Mouse (Mus musculus) left cerebral cortex, adult 11 months (tissue): ENCODE results near the gene Rae1.

Experiments
- DNase-seq: peaks from one replicate; pipeline ENCODE4 v3.0.0; 2022; ENCODE audit warnings: low spot score

Rae1 gene

DNA sequence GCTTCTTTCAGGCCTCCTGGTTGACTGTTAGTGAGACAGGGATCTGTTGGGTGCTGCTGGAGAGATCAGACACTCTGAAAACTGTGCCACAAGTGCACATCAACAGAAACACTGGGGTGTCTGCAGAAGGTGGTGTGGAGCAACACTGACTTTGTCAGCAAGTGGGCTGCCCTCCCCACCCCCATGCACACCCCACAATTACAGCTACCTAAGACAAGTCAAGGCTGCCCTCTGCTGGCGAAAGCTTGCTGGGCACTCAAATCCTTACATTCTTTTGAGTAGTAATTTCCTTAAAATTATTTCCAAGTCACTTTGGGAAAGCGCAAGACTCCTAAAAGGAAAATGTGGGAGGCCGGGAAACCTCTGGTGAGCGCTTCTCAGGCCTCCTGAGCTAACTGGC lies 3.7 kb upstream of the Rae1 start:
- peak; percentile 68 for DNase-seq

DNA sequence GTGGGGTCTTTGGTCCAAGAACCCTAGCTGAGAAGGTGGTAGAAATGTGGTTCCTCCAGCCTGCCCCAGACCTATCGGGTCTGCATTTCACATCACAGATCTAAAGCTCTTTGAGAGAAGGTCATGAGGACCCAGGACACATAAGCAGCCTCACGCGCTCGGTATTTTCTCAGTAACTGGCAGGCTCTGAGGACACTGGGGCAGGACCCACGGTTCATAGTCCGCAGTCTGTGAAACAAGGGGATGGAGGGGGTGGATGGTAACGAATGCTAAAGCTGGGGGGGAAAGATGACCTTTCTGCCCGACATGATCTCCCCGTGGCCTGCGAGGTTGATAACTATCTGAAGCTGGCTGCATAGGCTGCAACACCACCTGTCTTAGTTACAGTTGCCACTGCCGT lies 2.2 kb upstream of the Rae1 start:
- DNase-seq: no peak

DNA sequence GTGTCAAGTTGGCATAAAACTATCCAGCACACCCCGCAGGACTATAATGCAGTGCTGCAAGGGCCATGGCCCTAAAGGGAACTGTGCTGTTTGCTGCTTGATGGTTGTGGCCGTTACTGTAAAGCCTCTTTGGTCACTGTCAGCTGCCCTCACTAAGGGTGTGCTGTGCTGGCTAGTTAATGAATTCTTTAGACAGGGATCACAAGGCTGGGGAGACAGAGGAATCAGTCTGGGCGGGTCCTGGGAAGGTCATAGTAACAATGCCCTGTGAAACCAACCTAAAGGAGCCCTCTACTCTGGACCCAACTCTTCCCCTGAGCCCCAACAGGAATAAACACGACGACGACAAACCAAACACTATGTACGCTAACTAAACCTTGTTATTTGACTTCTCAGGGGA lies 1.4 kb upstream of the Rae1 start:
- no peak for DNase-seq

DNA sequence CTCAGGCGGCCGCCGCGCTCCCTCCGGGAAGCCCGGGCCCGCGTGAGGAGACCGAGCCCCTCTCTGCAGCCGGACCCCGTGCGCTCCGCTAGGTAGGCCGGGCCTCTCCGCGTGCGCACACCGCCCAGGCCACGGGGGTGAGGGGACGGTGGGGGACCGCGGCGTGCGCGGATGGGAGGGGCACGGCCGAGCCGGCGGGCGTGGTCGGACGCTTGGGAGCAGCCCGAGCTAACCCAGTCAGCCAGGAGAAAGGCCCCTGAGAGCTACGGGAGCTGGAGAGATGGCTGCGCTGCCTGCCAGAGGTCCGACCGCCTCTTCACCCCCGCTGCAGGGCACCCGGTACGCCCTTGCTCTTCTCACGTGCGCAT lies 352 bp downstream of the Rae1 start:
- no peak for DNase-seq

DNA sequence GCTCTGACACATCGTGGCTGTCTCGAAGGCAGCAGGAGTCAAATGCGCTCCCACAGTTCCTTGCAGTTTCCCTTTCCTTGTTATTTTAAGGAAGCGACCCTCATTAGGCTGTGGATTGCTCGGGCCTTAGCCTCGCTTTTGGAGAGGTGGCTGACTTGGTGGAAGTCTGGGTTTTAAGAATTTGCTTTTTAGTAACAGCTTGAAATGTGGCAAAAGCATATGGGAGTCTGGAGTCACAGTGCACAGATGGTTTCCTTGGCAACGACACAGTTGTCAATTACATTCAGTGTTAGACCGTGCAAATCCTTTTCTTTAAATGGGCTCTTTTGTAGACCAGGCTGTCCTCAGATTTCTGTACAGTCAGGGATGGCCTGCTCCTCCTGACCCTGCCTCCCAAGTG lies 1.0 kb downstream of the Rae1 start:
- DNase-seq: no peak

DNA sequence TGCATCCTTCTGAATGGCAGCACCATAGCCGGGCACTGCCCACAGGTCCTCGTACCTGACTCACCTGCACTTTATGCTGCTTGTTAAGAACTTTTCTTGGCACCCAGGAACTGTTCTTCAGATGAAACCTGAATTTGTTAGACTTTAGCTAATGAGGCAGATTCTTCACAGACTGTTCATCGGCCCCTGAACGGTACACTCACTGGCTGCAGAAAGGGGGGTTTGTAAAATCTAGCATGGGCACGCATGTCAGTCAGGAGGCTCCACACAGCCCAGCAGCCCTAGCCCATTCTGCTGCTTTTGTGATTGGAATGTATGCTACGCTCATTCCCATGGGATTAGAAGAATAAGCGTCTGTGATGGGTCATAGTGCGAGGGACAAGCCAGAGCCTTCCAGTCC lies 3.8 kb downstream of the Rae1 start:
- DNase-seq: no peak

DNA sequence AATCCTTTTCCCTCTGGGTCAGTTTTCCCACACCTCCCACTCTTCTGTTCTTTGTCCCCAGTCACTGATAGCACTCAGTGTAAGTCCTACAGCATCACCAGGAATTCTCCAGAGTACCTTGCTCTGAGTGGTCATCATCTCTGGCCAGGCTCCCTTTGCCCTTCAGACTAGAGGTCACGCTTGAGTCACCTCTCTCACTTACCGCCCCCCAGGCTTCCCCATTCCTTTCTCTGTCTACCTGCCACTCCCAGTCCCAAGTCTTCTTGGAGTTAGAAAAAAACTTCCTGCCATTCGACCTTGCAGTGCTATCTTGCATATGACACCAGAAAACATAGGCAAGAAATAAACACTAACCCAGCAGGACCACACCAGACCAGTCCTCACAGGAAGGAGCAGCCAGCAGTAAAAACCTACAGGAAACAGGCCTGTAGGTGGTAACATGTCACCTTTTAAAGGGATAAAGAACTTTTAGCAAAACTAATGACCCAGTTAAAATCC lies 10.4 kb downstream of the Rae1 start:
- DNase-seq: no peak

DNA sequence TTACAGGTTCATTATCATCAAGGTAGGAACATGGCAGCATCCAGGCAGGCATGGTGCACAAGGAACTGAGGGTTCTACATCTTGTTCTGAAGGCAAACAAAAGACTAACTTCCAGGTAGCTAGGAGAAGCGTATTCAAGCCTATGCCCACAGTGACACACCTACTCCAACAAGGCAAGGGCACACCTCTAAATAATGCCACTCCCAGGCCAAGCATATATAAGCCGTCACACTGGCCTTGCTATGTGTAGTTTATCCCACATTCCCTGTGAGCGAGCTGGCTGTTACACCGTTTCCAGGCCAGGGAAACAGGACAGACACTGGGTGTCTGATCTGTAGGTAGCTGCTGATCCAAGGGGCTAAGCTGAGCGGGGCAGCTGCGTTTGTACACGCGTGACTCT lies 11.5 kb downstream of the Rae1 start:
- DNase-seq: no peak

DNA sequence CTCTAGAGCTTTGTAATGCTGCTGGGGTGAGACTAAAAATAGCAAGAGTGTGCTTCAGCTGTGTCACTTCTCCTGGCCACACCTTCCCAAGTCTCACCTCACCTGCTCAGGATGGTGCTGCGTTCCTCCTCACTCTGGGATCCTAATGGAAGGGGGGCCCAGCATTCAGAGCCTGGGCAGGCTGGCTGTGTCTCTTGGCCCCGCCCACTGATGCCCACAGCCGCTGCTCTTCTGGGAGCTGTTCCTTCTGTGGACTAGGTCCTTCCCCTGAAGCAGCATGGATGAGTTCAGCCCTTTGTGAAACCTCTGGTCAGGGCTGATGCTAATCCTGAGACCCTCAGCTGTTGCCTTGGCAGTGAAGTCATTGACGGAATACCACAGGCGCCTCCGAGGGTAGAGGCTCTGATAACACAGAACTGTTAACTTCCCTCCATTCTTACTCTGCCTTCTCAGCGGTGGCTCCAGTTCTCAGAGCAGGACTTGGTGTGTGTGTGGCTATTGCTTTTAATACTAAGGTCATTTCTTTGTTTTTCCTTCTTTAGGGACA lies 14.9 kb downstream of the Rae1 start:
- DNase-seq: no peak

DNA sequence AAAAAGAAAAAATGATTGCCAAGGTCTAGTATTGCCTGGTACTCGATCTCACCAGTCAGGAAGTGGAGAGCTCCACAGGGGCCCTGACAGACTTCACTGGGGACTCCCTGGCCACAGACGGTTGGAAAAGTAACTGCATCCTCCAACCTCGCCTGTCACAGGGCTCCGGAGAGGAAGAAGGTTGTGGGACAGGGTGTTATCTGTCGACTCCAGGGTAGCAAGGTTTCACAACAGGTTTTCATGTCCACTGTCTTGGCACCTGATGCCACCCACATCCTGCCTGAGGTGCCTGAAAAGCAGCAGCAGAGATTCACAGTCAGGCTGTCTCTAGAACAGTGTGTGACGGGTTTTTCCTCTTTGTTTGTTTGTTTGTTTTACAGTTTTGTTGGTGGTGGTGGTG lies 18.0 kb downstream of the Rae1 start:
- DNase-seq: no peak

DNA sequence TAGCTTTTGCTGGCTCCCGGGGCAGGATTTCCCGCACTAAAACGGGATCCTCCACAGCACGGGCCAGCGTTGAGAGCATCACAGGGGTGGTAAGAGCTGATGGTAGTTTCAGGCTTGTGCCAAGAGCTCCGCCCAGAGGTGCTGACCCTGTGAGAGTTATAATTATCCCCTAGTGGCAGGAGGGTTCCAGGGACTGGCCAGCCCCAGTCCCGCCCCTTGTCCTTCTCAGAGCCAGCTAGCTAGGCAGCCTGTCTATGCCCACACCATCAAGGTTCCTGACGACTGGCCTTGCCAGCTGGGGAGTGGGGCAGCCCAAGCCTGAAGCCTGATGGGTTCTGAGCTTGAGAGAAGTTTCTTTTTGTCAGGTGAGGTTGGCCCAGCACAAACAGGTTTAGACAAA lies 18.7 kb downstream of the Rae1 start:
- DNase-seq: no peak

DNA sequence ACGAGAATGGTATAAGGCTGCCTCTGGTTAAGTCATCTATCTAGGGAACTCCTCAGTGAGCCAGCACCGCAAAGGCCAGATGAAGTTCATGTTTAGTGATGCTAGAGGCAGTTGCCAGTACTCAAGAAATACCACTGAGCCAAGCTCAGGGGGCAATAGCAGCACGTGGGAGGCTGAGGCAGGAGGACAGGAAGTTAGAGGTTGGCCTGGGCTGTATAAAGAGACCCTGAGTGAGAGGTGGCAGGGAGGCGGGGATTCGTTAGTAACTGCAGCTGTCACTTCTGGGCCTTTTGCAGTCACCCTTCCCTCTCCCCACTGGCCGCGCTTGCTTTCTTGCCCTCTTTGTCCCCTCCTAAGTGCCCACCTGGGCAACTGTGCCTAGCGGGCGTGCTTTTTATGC lies 19.4 kb downstream of the Rae1 start:
- DNase-seq: no peak

DNA sequence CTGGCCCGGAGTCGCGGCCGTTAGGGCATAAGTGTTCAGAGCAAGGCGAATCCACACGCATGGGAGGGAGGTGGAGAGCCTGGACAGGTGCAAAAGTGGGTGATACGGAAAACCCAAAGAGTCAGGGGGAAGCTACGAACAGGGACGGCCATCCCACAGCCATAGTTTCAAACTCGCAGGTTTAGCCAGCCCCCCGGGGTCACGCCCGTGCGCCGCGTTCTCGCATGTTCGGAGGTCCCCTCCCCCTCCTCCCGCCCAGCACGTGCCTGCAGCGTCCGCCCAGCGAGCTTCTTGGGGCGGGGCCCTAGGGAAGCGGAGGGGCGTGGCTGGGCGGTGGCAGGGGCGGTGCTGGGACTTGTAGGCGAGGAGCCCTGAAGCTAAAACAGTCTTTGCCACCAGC lies 19.9 kb downstream of the Rae1 start:
- peak; percentile 68 for DNase-seq

DNA sequence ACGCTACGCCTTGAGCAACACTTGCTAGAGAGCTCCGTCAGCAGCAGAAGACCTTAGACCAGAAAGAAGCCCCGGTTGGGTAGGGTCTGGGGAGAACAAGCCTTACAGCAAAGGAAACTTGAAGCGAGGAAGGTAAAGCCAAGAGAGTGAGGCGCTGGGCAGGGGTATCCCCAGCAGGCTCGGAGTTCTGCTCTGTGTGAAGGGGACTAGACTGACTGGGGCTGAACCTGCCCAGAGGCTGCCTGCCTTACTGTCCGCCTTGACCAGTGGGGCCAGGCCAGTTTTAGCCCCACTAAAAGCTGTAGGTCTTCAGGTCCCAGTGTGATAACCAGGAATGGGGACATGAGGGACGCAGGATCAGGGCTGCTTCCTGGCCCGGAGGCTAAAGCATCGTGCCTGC lies 20.5 kb downstream of the Rae1 start, which contains the start of gene Rbm38:
Gene Rbm38, plus strand, starts transcription at position 69 of the 400 bp plus-strand sequence.
- DNase-seq: no peak

DNA sequence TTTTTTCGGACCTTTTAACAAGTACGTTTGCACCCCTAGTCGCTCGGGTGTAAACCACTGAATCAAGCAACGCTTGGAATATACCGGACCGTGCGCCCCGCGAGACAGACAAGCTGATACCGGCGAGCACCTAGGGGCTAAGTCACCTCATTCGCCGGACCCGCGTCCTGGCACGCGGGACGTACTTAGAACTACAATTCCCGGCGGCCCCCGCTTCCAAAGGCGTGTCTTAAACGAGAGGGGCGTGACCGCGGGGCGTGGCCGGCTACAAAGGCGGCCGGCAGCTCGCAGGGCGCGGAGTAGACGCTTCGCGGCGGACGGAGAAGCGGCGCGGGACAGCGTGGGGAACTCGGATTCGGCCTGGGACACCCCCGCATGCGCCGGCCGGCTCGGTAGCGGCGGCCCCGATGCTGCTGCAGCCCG lies 21.7 kb downstream of the Rae1 start:
- peak; percentile 85 for DNase-seq

DNA sequence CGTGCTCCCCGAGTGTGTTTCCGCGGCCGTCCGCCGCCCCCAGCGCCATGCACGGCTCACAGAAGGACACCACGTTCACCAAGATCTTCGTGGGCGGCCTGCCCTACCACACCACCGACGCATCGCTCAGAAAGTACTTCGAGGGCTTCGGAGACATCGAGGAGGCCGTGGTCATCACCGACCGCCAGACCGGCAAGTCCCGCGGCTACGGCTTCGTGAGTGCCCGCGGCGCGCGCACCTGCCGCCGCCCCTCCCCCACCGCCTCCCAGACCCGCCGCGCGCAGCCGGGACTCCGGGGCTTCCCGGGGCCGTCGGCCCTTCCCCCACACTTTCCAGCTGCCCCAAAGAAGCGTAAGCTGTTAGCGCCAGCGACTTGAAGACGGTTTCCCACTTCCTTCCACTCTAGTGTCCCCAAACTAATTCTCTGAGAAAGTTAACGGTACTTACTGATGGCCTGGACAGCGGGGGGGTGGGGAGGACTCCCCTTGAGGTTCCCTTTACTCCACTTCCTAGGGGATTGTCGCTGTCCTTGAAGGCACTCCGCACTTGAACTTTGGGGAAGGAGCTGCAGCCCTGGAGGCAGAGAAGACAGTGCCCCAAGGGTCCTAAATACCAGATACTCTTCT lies 22.3 kb downstream of the Rae1 start:
- DNase-seq: no peak

DNA sequence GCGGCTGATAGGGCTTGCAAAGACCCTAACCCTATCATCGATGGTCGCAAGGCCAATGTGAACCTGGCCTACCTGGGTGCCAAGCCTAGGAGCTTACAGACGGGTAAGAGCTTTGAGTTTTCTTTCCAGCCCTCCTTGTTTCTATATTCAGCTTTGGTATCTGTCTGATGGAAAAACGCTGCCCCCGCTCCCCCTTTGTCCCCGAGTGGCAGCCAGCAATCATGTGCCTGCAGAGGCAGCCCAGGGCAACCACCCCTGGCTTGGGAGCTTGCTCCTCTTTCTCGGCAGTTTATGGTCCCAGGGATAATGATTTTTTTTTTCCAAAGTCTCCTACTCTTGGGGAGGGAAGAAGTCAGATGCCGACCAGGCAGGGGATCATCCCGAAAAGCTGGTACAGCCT lies 22.9 kb downstream of the Rae1 start:
- DNase-seq: no peak

DNA sequence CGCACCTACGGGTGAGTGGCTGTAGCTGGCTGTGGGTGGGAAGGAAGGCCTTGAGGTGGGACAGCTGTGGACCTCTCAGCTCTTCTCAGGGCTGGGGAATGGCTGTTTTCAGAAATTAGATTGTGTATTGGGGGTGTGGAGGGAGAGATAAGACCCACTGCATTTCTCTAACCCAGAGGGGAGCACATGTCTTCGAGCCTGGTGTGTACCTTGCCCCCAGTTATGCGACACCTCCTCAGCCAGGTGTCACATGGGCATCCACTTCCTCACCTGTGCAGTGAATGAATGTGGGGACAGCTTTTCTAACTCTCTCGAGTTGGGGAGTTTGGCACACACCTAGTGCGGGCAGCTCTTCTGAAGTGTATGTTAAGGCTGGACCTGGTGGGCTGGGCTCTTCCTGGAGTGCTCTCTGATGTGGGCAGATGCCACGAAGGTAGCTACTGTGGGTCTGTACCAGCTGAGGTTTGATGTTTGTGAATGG lies 23.5 kb downstream of the Rae1 start:
- no peak for DNase-seq

DNA sequence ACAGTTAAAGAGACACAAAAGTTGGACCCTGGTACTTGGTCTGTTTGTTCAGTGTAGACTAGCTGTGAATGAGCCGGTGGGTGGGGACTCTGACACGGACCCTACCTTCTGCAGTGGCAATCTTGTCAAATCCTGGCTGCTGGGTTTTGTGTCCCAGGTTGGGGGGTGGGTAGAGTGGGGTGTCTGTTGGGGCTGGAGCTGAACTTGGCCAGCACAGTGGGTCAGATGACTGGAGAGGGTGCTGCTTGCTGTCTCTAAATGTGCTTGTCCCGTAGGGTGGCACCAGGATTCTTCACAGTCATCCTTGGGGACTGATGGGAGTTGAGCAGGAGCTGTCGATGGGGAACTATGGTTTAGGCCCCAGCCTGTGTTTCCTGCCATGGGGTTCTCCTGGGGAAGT lies 24.0 kb downstream of the Rae1 start:
- DNase-seq: no peak

DNA sequence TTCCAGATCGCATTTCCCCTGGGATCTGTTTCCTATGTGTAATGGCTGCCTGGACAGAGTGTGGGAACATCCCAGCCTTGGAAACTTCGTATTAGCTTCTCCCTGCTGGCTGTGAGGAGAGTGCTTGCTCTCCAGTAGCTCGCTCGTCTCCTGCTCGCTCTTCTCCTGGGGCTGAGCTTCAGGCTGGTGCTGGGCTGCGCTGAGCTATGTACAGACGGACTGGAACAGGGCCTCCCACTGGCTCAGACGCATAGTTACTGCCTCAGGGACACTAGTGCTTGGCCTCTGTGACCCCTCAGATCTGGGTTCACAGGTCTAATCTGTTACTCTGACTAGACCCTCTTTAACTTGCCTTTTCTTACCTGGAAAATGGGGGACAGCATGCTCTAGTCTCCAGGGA lies 24.5 kb downstream of the Rae1 start:
- no peak for DNase-seq

DNA sequence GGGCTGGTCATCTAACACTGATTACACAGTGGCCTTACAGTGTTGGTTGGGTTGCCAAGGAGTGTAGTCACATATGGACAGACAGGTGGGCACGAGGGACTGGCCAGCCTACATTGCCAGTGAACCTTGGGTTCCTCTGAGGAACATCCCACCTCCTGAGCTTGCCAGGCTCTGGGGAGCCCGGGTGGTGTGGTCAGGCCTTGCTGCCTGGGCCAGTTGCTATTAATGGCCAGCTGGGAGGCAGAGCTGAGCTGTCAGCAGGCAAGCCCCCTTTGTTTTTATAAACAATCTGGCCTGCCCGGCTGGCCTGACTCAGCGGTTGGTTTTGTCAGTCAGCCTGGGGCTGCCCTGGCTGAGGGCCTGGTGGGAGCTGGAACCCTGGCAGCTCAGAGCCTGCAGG lies 25.0 kb downstream of the Rae1 start:
- DNase-seq: no peak

DNA sequence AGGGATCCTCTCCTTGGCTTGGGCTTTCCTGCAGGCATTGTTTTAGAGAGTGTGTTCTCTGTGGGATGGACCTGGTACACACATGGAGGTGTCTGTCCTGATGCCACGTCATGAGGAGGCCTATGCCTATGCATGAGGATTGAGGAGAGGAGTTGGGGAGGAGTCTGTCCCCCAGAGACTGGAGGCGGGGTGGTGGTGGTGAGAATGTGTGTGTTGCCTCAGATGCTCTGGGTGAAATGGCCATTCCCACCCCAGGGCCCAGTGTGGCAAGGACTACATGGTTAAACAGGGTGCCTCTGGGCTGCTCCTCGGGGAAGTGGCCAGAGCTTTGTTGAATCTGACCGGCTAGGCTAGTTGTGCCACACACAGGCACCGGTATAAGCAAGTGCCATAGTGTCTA lies 26.4 kb downstream of the Rae1 start:
- DNase-seq: no peak

DNA sequence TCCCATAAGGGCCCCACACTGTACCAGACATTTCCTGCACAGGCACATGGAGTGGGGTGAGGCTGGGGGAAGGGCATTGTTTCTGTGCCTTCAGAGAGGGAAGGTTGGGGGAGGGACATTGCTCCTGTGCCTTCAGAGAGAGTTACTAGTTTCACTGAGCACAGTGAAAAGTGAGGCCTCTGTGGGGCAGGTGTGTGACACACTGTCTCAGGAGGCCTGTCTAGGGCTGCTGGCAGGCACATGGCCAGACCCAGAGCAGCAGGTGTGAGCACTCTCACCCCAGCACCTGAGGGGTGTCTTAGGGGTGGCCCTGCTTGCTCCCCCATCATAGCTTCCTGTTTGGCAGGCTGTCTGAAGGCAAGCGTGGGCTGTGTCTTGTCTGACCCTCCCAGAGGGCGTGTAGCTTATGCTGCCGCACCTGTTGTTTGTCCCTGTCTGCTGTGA lies 26.8 kb downstream of the Rae1 start:
- no peak for DNase-seq

DNA sequence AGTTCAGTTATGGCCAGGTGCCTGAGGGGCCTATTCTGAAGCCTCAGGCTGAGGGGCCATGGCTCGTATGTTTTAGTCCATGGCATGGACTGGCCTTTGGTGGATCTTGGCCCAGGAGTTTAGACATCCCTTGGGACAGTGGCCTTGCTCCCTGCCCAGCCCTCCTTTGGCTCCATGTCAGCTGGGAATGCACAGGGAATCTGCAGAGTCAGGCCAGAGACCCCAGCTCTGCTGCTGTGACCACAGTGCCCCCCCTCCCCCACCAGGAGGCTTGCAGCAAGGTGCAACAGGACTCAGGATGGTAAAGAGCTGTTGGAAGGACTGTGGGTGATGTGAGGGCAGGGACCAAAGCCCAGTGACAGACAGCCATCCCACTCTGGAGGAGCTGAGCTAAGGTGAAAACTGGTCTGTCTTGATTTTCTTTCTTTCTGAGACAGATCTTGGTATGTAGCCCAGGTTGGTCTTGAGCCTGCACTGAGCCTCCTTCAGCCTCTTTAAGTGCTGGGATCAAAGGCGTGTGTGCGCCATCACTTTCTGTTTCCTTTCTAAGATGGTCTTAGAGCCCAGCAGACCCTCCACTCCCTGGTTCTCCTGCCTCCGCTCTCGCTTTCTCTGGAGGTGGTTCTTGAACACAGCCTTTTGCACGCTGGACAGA lies 27.4 kb downstream of the Rae1 start:
- no peak for DNase-seq
